Mouse (Mus musculus) myocyte (in vitro differentiated cells): ENCODE measurements at regions not wholly inside any gene's neighbourhood (a gene's known extent, or its start where the extent isn't known, plus 50 kb on each side); places are given as distances from the start of the nearest gene placed in this dataset.

ENCODE experiments used
- CEBPB ChIP-seq: IDR thresholded peaks from 2 replicates; pipeline ENCODE4 v1.6.1; 2011; ENCODE audit warnings: mild to moderate bottlenecking, moderate library complexity; ENCODE audit not compliant: poor library complexity, insufficient read depth, severe bottlenecking
- E2F4 ChIP-seq: IDR thresholded peaks from one replicate; pipeline ENCODE4 v1.6.1; 2011; ENCODE audit warnings: mild to moderate bottlenecking, control low read depth, moderate library complexity; ENCODE audit not compliant: insufficient read depth
- MAX ChIP-seq: IDR thresholded peaks from one replicate; pipeline ENCODE4 v1.6.1; 2011; ENCODE audit warnings: low read depth, mild to moderate bottlenecking, control low read depth
- MYOD1 ChIP-seq, 3 experiments: IDR thresholded peaks; one replicate each; pipeline ENCODE4 v1.6.1; 2011; ENCODE audit warnings: control low read depth in 2 of 3, low read depth in 2 of 3, mild to moderate bottlenecking in 2 of 3, moderate library complexity in 1 of 3; ENCODE audit not compliant: insufficient read length in 2 of 3, control insufficient read depth in 1 of 3
- MYOG ChIP-seq, 3 experiments: IDR thresholded peaks; one replicate each; pipeline ENCODE4 v1.6.1; 2011; ENCODE audit warnings: control low read depth in 2 of 3, low read depth in 2 of 3, mild to moderate bottlenecking in 2 of 3; ENCODE audit not compliant: insufficient read length in 2 of 3, control insufficient read depth in 1 of 3, insufficient read depth in 1 of 3
- POLR2A ChIP-seq: IDR thresholded peaks from one replicate; pipeline ENCODE4 v1.6.1; 2011; ENCODE audit warnings: low read depth, mild to moderate bottlenecking, control low read depth, moderate library complexity; ENCODE audit not compliant: insufficient read length
- POLR2AphosphoS2 ChIP-seq: IDR thresholded peaks from one replicate; pipeline ENCODE4 v1.6.1; 2011; ENCODE audit warnings: low read depth, control low read depth; ENCODE audit not compliant: insufficient read length
- REST ChIP-seq: IDR thresholded peaks from one replicate; pipeline ENCODE4 v1.6.1; 2011; ENCODE audit warnings: mild to moderate bottlenecking, control low read depth, moderate library complexity; ENCODE audit not compliant: insufficient read depth, insufficient read length
- SRF ChIP-seq: IDR thresholded peaks from one replicate; pipeline ENCODE4 v1.6.1; 2011; ENCODE audit warnings: low read depth; ENCODE audit not compliant: control insufficient read depth, insufficient read length
- TCF12 ChIP-seq: IDR thresholded peaks from one replicate; pipeline ENCODE4 v1.6.1; 2011; ENCODE audit warnings: mild to moderate bottlenecking, control low read depth; ENCODE audit not compliant: poor library complexity, insufficient read depth, severe bottlenecking
- TCF3 ChIP-seq: IDR thresholded peaks from one replicate; pipeline ENCODE4 v1.6.1; 2011; ENCODE audit warnings: low read depth, control low read depth; ENCODE audit not compliant: insufficient read length
- USF1 ChIP-seq: IDR thresholded peaks from one replicate; pipeline ENCODE4 v1.6.1; 2011; ENCODE audit warnings: low read depth, mild to moderate bottlenecking, control low read depth, moderate library complexity

DNA sequence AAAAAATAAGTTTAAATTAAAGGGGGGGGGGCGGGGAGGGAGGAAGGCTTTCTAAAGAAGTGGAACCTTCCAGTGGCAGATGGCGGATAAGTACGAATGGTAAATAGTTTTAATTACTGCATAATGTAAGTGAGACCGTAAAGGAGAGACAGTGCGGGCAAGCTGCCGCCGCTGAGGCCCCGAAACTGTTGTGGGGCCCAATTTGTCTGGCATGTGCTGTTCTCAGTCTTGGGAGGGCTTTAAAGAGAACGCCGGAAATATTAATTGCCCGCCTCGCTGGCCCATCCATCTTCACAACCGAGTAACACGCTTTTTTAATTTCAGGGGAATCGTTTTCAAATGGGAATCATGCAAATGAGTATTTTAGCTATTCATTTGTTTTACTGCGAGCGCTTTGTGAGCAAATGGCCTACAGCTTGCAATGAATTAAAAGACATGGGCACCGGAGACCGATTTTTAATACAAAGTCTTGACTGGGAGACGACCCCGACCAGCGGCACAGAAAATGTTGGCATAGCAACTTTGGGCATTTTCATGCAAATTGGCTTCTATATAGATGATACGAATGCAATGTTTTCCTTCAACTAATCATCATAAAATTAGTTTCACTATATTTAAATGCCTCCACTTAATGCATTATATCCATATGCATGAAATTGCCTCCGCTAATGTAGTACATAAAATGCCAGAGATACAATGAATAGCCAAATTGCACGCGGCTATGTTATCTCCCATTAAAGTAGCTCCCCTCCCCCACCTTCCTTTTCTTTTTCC is 122.9 kb upstream of the Smad3 start:
- no peak for TF ChIP-seq E2F4
- TF ChIP-seq POLR2A = no peak
- TF ChIP-seq MAX = no peak
- no peak for TF ChIP-seq MYOD1 (IDR thresholded peaks at IDR 0.05; ENCODE audit: control insufficient read depth in 1 of 3, insufficient read length in 2 of 3, low read depth in 2 of 3)
- TF ChIP-seq REST = no peak
- TF ChIP-seq SRF = no peak
- no peak for TF ChIP-seq TCF12
- no peak for TF ChIP-seq POLR2AphosphoS2
- TF ChIP-seq MYOG (IDR thresholded peaks at IDR 0.05; ENCODE audit: control insufficient read depth in 1 of 3, insufficient read depth in 1 of 3, insufficient read length in 2 of 3, low read depth in 2 of 3) = no peak
- TF ChIP-seq USF1 = no peak
- TF ChIP-seq TCF3 = no peak
- TF ChIP-seq CEBPB = no peak
